Mouse (Mus musculus) ES-Bruce4 (cell line): ENCODE measurements at regions not wholly inside any gene's neighbourhood (a gene's known extent, or its start where the extent isn't known, plus 50 kb on each side); places are given as distances from the start of the nearest gene placed in this dataset.

Experiments used
- CTCF ChIP-seq: IDR thresholded peaks from one replicate; pipeline ENCODE4 v1.8.1; 2011; ENCODE audit warnings: low read depth, low read length
- POLR2A ChIP-seq: IDR thresholded peaks from one replicate; pipeline ENCODE4 v1.8.1; 2011; ENCODE audit warnings: low read length; ENCODE audit not compliant: insufficient read depth

DNA sequence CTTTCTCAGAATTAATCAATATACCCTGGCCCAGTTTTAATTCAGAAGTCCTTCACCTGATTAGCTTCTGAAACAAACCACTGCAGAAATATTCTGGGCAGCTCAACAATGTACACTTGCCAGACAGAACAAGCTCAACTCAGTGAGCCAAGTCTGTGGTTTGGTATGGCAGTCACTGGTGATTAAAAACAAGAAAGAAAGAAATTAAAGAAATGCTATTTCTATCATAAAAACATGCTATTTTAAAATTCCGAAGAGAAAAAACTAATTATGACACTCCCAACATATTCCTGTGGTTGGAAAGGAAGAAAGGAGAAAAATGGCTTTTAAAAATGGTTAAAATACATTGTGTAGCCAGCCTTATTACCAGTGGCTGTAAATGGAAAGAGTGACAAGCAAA is 332.1 kb upstream of the Rasgrp1 start:
- TF ChIP-seq CTCF (no peak), POLR2A (no peak)
